Mouse (Mus musculus) cerebellum, adult 9-11 months (tissue): ENCODE measurements around the gene Zdhhc21.

Experiments
- DNase-seq: peaks from one replicate; pipeline ENCODE4 v3.0.0; 2022

Gene Zdhhc21

DNA sequence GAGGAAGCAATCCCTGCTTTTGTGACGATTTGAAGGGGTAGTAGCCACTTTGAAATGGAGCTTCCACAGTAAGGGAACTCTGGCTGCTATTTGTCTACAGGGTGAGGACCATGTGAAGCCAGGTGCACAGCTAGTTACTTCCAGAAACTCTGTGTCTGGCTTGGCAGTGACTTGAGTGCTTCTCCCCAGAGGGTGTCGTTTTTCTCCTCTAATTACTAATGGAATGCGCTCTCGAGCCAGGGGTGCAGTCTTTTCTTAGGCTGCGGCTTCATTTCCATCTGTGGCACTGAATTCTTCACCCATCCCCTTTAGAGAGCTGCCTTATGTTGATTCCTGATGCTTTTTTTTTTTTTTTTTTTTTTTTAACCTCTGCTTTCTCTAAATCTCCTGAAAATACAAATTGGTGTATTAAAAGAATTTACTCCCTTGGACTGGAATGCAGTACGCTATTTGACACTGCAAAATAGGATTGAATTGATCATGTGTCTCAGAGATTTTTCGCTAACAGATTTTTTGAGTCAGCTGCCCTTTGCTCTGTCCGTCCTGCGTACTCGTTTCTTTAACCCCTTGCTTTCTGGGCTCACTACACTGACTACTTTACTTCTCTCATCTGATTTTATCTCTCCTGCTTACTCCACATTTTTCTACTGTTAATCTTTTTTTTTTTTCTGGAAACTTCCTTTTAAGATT, 97.2 kb downstream of the Zdhhc21 start:
- DNase-seq = no peak

DNA sequence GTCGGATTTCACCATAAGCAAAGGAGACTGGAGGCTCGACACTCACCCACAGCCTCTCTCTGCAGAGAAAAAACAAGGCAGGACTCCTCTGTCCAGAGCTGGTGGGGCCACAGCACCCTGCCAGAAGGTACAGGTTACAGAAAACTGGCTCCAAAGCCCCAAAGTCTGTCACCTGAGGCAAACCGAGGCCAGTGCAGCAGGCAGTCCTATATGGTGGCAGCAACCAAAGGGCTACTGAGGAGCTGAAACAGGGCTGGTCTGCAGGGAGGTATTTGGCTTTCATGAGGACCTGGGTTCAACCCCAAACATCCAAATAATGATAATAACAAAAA, 103.5 kb downstream of the Zdhhc21 start:
- DNase-seq = no peak

DNA sequence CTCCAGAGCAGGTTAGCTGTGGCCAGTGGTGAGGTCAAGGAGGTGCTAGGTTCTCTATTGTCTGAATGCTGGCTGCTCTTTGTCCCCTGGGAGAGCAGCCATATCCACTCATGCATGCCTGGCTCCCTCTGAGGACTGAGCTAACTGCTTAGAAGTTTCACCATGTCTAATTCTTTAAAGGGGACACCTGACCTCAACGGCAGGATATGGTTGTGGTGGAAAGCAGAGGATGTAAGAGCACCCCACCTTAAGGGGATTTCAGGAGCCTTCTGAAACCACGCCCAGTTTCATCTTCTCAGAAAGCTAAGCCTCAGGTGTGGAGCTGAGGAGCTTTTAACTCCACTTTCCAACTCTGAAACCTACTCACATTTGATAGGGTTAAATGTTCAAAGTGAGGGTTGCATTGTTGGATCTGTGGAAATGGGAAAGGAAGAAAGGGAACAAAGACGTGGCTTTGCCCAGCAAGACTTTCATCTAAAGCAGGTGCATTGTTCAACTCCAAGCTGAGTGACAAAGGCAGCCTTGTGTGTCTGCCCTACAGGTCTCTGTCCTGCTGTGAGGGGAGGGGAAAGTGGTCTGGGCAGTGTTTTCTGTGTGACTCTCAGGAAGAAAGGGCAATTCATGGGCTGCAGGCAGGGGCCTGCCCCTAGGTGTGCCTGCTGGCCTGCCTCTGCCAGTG, 104.0 kb downstream of the Zdhhc21 start:
- no peak for DNase-seq
